Mouse (Mus musculus): ENCODE measurements around the gene Adam10.

GRCm38 (mm10) chr9:70751504-70752222 lies 72.9 kb downstream of the Adam10 start:
- TF ChIP-seq CTCF (IDR thresholded peaks at IDR 0.05; ENCODE audit: insufficient read depth, low read depth, low read length): no peak
- no peak for TF ChIP-seq POLR2A (IDR thresholded peaks at IDR 0.05; ENCODE audit: insufficient read depth, low read depth, low read length)

Measured in olfactory bulb, adult 2 months (tissue).